Mouse (Mus musculus) kidney, adult 2 months (tissue): Measurements from ENCODE around the gene Fras1. TPM values are rescaled to one million over a fixed set of nuclear protein-coding genes. Genes with fewer than 3 reads are reported as not detected.

Experiments
- DNase-seq: peaks from one replicate; pipeline ENCODE4 v3.0.0; 2021
- H3K27ac ChIP-seq: fragments of 200-500 bp; 2 replicates; pipeline ENCODE4 v1.5.1; 2012; ENCODE audit warnings: low read depth, low read length, control low read depth, inconsistent platforms; ENCODE audit not compliant: insufficient read depth
- H3K27me3 ChIP-seq: fragments of 200-500 bp; replicated peaks from 2 replicates; pipeline ENCODE4 v1.6.1; 2012; ENCODE audit warnings: mild to moderate bottlenecking, moderate library complexity, low read length, inconsistent platforms; ENCODE audit not compliant: control insufficient read depth, insufficient read depth
- H3K36me3 ChIP-seq: fragments of 200-500 bp; 2 replicates; pipeline ENCODE4 v1.6.1; 2012; ENCODE audit warnings: mild to moderate bottlenecking, moderate library complexity, low read length, inconsistent platforms; ENCODE audit not compliant: control insufficient read depth, insufficient read depth
- H3K4me1 ChIP-seq: fragments of 200-500 bp; 2 replicates; pipeline ENCODE4 v1.6.1; 2011; ENCODE audit warnings: low read length; ENCODE audit not compliant: control insufficient read depth, insufficient read depth
- H3K4me3 ChIP-seq: fragments of 200-500 bp; 2 replicates; pipeline ENCODE4 v1.5.1; 2011; ENCODE audit warnings: mild to moderate bottlenecking, low read depth, low read length, control low read depth; ENCODE audit not compliant: insufficient read depth
- CTCF ChIP-seq: fragments of 200-500 bp; conservative IDR thresholded peaks from 2 replicates; pipeline ENCODE4 v1.5.1; 2011; ENCODE audit warnings: low read depth, mild to moderate bottlenecking, control low read depth, low read length, moderate library complexity, mixed read lengths; ENCODE audit not compliant: insufficient read depth, insufficient read length
- POLR2A ChIP-seq: fragments of 200-500 bp; IDR thresholded peaks from one replicate; pipeline ENCODE4 v1.6.1; 2011; ENCODE audit warnings: low read depth, low read length, control low read depth
- WGBS: fragments of 180-500 bp; shearing (Covaris S2); methylation state at CpG from one replicate; pipeline ENCODE4 v1.1.7; 2018; 5-methylcytosine and 5-hydroxymethylcytosine counted together
- polyA plus RNA-seq: library from polyadenylated mRNA; depleted of rRNA; stranded (reverse); fragments of >200 nt; gene quantifications from 2 replicates; pipeline ENCODE4 v1.2.3, GENCODE M21; 2012

Gene Fras1
- polyA plus RNA-seq, 1 experiment = 6.1 TPM

DNA sequence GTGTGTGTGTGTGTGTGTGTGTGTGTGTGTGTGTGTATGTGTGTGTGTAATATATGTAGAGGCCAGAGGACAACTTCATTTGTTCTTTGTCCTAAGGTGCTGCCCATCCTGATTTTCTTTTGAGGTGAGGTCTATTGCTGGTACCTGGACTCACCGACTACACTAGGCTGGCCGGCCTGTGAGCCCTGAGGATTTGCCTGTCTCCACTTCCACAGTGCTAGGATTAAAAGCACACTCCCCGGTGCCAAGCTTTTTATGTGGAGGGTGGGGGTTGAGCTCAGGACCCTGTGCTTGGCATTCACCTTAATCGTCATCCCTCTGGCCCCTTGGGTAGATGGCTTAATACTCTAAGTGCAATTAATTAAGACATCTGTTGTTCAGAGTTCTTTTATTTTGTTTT is 9.8 kb upstream of the Fras1 start:
- no peak for DNase-seq
- Histone ChIP-seq H3K27me3 (no peaks in the 10 kb centered on the region), H3K4me3 (no peak overlapping the region), H3K36me3 (no peaks in the 10 kb centered on the region), H3K4me1 (no peaks in the 10 kb centered on the region), H3K27ac (no peak overlapping the region)
- whole genome bisulfite sequencing = 80% methylated on average over 4 of the region's 4 CpGs
- no peak for TF ChIP-seq CTCF

DNA sequence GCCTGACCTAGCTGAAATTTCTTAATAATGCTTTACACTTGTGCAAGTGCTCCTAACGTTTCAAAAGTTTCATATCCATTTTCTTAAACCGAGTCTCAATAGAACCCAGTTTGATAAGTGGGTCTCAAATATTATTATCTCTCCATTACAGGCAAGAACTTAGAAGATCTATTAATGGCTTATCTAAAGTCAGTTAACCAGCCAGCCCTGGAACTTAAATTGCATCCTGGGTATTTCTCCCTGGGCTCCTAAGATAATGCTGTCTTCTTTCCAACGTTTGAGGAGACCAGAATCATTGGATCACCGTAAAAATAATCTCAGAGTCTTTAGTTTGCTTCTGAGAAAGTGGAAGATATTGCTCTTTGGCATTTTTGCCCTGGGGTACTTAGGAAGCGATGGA is 8.2 kb upstream of the Fras1 start:
- no peak overlapping the region for H3K27ac ChIP-seq
- H3K4me1 ChIP-seq = peaks cover 3% of the 10 kb centered on the region; the same call in 1 of the 2 replicates
- no peaks in the 10 kb centered on the region for H3K27me3 ChIP-seq
- no peak overlapping the region for H3K4me3 ChIP-seq
- H3K36me3 ChIP-seq = no peaks in the 10 kb centered on the region
- DNase-seq = no peak
- TF ChIP-seq CTCF (no peak), POLR2A (no peak)
- WGBS = 83% methylated on average over 5 of the region's 5 CpGs

DNA sequence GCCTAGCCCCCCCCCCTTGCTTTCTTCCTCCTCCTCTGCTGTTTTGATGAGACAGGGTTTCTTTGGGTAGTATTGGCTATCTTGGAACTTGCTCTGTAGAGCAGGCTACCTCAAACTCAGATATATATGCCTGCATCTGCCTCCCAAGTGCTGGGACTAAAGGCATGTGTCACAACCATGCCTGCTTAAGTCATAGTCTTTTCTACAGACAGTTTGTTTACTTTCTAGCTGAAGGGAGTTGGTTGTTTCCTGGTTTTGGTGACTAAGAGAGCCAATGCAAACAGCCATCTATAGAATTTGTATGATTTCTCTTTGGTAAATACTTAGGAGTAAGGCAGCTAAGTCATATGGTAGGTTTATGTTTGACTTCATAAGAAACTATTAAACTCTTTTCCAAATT is 6.5 kb upstream of the Fras1 start:
- Histone ChIP-seq H3K4me1 (peaks cover 3% of the 10 kb centered on the region; the same call in 1 of the 2 replicates), H3K27ac (no peak overlapping the region), H3K4me3 (no peak overlapping the region), H3K36me3 (no peaks in the 10 kb centered on the region), H3K27me3 (no peaks in the 10 kb centered on the region)
- DNase-seq = no peak
- TF ChIP-seq POLR2A (no peak), CTCF (no peak)

DNA sequence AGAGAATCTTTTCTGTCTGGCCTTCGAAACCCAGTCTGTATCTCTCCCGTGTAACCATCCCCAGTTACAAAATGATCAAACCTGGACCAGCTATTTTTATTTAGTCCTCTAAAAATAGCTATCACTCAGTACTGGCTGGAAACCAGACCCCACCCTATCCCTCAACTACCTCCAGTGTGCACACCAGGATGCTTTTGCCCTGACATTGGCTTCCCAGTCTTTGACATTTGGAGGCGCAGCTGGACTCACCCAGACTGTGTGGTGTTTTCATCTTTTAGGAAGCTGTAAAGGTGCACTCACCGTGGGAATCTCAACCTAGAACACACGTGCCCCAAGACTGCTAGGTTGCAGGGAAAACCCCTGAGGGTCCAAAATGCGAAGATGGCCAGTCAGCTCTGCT is 649 bp upstream of the Fras1 start:
- TF ChIP-seq CTCF (no peak), POLR2A (no peak)
- 45% methylated on average over 6 of the region's 6 CpGs for WGBS
- Histone ChIP-seq H3K36me3 (no peaks in the 10 kb centered on the region), H3K27ac (no peak overlapping the region), H3K4me3 (no peak overlapping the region), H3K27me3 (no peaks in the 10 kb centered on the region), H3K4me1 (peaks cover 10% of the 10 kb centered on the region; the same call in 1 of the 2 replicates)
- no peak for DNase-seq

DNA sequence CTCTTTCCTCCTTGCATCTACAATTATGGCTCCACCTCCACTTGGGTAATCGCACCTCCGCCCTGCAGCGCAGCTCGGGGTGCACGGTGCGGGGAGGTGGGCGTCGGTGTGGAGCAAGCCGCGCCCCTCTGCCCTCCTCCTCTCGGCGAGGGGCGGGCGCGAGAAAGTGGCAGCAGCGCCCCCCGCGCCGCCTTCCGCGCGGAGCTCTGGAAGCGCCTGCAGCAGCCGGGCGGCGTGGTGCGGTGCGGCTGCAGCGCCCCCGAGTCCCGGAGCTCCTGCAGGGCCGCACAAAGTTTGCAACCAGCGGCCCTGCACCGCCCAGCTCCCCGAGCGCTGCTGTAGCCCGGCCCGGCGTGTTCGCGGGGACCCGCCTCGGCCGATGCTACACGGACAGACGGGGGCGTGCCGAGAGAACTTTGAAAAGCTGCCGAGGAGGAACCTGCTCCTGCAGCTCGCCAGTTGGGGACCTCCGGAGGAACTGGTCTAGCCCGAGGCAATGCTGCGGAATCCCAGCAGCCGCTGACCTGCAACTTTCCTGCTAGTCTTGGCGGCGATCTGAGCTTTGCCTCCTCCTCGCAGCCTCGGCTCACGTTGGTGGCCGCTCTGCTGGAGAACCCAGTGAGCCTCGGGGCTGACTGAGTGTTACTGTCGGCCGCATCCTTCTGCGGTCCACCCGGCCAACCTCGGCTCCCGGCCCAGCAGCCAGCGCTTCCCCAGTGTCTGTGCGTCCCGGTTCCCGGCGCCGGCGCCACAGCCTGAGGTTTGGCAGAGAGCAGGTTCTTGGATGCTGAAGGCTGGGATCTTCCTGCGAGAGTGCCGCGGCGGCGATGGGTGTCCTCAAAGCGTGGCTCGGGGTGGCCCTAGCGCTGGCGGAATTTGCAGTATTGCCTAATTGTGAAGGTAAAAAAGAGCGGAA is 489 bp downstream of the Fras1 start:
- Histone ChIP-seq H3K27me3 (no peaks in the 10 kb centered on the region), H3K4me3 (peak overlapping the region; percentile 68), H3K4me1 (peaks cover 10% of the 10 kb centered on the region; the same call in 1 of the 2 replicates), H3K36me3 (no peaks in the 10 kb centered on the region), H3K27ac (peak overlapping the region; percentile 1; the same call in 1 of the 2 replicates)
- TF ChIP-seq POLR2A (no peak), CTCF (no peak)
- peak; percentile 78 for DNase-seq
- under 1% methylated on average over 83 of the region's 84 CpGs for WGBS

DNA sequence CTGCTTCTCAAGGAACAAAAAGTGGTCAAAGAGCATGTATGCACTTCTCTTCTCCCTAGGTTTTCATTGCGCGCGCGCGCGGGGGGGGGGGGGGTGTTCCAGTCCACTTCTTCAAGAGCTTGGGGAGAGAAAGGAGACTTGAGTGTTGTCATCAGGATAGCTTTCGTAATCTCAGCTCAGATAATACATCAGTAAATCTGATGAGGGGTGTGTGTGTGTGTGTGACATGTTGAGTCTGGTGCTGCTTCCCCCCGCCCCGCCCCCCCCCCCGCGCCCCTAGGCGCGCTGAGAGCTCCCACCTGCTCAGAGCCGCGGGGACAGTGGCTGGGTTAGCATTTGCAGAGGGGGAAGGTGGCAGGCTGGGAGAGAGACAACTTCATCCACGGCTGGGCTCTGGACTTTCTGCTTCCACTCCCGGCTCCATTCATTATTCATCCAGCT is 1.7 kb downstream of the Fras1 start:
- peak overlapping the region; percentile 68 for H3K4me3 ChIP-seq
- no peaks in the 10 kb centered on the region for H3K36me3 ChIP-seq
- DNase-seq = no peak
- H3K27me3 ChIP-seq = no peaks in the 10 kb centered on the region
- no peak overlapping the region for H3K27ac ChIP-seq
- H3K4me1 ChIP-seq = peaks cover 7% of the 10 kb centered on the region; the same call in 1 of the 2 replicates
- TF ChIP-seq CTCF (no peak), POLR2A (no peak)
- under 1% methylated on average over 17 of the region's 17 CpGs for WGBS

DNA sequence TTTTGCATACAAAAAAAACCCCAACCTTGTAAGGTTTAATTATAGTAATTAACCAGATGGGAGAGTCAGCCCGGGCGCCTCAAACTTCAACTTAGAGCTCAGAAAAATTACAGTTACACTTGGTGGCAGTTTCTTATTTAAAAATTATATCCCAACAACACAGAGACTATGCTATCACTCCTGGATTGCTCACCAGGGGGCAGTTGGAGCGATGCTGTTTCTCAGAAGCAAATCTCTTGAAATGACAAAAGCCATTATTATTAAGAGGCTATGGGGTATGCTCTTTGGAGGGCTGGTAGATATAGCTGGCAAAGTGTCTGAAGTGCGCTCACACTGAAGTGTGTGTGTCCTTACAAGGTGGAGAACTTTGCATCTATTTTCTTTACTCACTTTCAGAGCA is 2.5 kb downstream of the Fras1 start:
- TF ChIP-seq CTCF (no peak), POLR2A (no peak)
- 53% methylated on average over 4 of the region's 4 CpGs for WGBS
- Histone ChIP-seq H3K27ac (no peak overlapping the region), H3K4me3 (no peak overlapping the region), H3K36me3 (no peaks in the 10 kb centered on the region), H3K4me1 (peaks cover 7% of the 10 kb centered on the region; the same call in 1 of the 2 replicates), H3K27me3 (no peaks in the 10 kb centered on the region)
- DNase-seq = peak; percentile 6
